Mouse (Mus musculus): Measurements from ENCODE around the gene Pctp. TPM values are rescaled to one million over a fixed set of nuclear protein-coding genes. Genes with fewer than 3 reads are reported as not detected.
A peak's percentile ranks its signal among the peaks of the same experiment; 100 is the strongest.

Pctp gene
- polyA plus RNA-seq, 1 experiment = not detected

DNA sequence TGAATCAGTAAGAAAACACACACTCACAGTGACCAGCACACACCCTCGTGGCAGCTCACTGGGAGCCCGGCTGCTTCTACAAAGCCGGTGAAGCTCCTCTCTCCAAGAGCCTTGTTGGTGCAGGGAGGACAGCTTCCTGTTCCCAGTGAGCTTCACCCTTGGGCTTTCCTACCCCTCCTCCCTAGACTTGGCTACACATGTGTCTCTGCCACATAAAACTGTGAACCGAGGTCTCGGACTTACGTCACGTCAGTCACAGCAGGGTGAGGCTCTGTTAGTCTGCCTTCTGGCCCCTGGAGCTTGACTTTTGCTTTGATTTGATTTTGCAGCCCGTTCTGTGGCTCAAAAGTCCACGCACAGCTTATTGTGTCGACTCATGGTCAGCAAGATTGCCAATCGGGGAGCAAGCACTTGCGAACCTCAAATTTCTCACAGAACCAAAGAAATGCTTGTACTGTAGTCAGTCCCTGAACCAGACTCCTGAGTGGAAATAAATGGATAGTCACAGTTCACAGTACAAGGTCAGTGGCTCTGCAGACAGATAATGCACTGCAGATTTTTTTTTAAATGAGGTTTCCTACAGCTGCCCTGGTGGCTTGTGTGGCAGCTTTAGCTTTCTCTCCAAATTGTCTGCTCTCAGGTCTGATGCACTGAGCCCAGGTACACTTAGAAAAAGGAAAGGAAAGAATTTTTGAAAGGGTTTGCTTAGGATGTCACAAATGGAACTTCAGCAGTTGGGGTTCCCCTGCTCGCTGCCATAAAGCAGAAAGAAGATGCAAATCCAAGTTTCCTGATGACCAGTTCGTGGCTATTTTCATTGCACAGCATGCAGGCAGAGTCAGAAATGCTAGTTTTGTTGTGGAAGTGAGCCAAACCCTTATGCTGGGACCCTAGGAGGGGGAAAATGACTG is 23.5 kb upstream of the Pctp start:
- Histone ChIP-seq H3K4me3 (ENCODE audit: insufficient read depth, low read depth, low read length) (no peak overlapping the region), H3K27ac (ENCODE audit: insufficient read depth, low read depth, low read length) (no peak overlapping the region), H3K4me1 (ENCODE audit: control insufficient read depth, insufficient read depth, low read length) (peaks cover 8% of the 10 kb centered on the region)
- WGBS = 80% methylated on average over 14 of the region's 14 CpGs
- no peak for TF ChIP-seq POLR2A (IDR thresholded peaks at IDR 0.05; ENCODE audit: insufficient read depth, low read depth, low read length)
- TF ChIP-seq CTCF (IDR thresholded peaks at IDR 0.05; ENCODE audit: insufficient read depth, low read depth, low read length) = no peak

DNA sequence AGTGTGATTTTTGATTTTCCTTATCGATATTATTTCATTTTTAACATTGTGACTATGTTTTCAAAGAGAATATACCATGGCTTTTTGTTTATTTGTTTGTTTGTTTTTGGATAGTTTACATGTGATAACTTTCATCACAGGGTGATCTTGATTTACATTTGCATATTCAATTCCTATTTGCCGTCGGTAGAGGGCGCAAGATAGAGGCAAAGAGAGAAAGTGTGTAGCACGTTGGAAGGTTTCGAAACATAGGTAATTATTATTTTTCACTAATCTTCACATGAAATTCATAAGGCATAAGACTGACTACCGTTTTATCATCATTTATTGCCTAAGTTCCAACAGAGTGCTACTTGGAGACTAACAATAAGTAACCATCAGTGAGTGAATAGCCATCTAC is 16.5 kb upstream of the Pctp start:
- H3K27ac ChIP-seq (ENCODE audit: insufficient read depth, low read depth, low read length) = no peak overlapping the region
- 10% methylated on average over 7 of the region's 7 CpGs for WGBS
- no peak for TF ChIP-seq CTCF (IDR thresholded peaks at IDR 0.05; ENCODE audit: insufficient read depth, low read depth, low read length)
- no peak for TF ChIP-seq POLR2A (IDR thresholded peaks at IDR 0.05; ENCODE audit: insufficient read depth, low read depth, low read length)
- H3K4me1 ChIP-seq (ENCODE audit: control insufficient read depth, insufficient read depth, low read length) = no peaks in the 10 kb centered on the region
- H3K4me3 ChIP-seq (ENCODE audit: insufficient read depth, low read depth, low read length) = no peak overlapping the region

DNA sequence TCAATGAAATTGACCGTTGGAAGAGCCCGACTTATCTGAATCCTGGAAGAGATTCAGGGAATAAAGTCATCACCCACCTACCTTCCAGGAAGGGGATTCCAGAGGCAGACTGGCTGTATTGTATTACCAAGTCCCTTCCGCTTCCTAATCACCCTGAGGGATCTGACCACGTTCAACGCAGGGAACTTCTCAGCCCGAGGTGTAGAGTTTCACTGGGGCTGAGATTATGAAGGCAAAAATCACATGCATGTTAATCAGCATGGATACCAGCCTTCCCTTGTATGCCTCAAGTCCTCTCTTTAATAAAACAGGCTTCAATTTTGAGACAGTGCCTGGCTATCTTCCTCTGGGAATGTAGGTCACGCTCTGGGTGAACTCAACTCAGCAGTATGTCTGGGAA is 12.6 kb upstream of the Pctp start:
- H3K4me3 ChIP-seq (ENCODE audit: insufficient read depth, low read depth, low read length) = no peak overlapping the region
- no peak overlapping the region for H3K27ac ChIP-seq (ENCODE audit: insufficient read depth, low read depth, low read length)
- H3K4me1 ChIP-seq (ENCODE audit: control insufficient read depth, insufficient read depth, low read length) = no peaks in the 10 kb centered on the region
- WGBS = 80% methylated on average over 7 of the region's 7 CpGs
- TF ChIP-seq POLR2A (IDR thresholded peaks at IDR 0.05; ENCODE audit: insufficient read depth, low read depth, low read length) (no peak), CTCF (IDR thresholded peaks at IDR 0.05; ENCODE audit: insufficient read depth, low read depth, low read length) (no peak)

- 92% methylated on average over 6 of the region's 6 CpGs for WGBS
- H3K4me3 ChIP-seq (ENCODE audit: insufficient read depth, low read depth, low read length) = no peak overlapping the region
- TF ChIP-seq CTCF (IDR thresholded peaks at IDR 0.05; ENCODE audit: insufficient read depth, low read depth, low read length) (no peak), POLR2A (IDR thresholded peaks at IDR 0.05; ENCODE audit: insufficient read depth, low read depth, low read length) (no peak)
- H3K27ac ChIP-seq (ENCODE audit: insufficient read depth, low read depth, low read length) = no peak overlapping the region
- H3K4me1 ChIP-seq (ENCODE audit: control insufficient read depth, insufficient read depth, low read length) = no peaks in the 10 kb centered on the region
Measured at GRCm38 (mm10) chr11:90013657-90014056, 11.0 kb upstream of the Pctp start.

GRCm38 (mm10) chr11:90007791-90008531 is 5.3 kb upstream of the Pctp start:
- no peak for TF ChIP-seq CTCF (IDR thresholded peaks at IDR 0.05; ENCODE audit: insufficient read depth, low read depth, low read length)
- no peak for TF ChIP-seq POLR2A (IDR thresholded peaks at IDR 0.05; ENCODE audit: insufficient read depth, low read depth, low read length)
- Histone ChIP-seq H3K4me1 (ENCODE audit: control insufficient read depth, insufficient read depth, low read length) (no peaks in the 10 kb centered on the region), H3K4me3 (ENCODE audit: insufficient read depth, low read depth, low read length) (no peak overlapping the region), H3K27ac (ENCODE audit: insufficient read depth, low read depth, low read length) (no peak overlapping the region)
- WGBS = 53% methylated on average over 7 of the region's 7 CpGs

- TF ChIP-seq POLR2A (IDR thresholded peaks at IDR 0.05; ENCODE audit: insufficient read depth, low read depth, low read length) = no peak
- TF ChIP-seq CTCF (IDR thresholded peaks at IDR 0.05; ENCODE audit: insufficient read depth, low read depth, low read length) = no peak
- WGBS = 86% methylated on average over 4 of the region's 4 CpGs
- H3K4me1 ChIP-seq (ENCODE audit: control insufficient read depth, insufficient read depth, low read length) = peaks cover 5% of the 10 kb centered on the region; the same call in 1 of the 2 replicates
- H3K4me3 ChIP-seq (ENCODE audit: insufficient read depth, low read depth, low read length) = no peak overlapping the region
- H3K27ac ChIP-seq (ENCODE audit: insufficient read depth, low read depth, low read length) = no peak overlapping the region
Measured at GRCm38 (mm10) chr11:90006111-90006510, 3.4 kb upstream of the Pctp start.

DNA sequence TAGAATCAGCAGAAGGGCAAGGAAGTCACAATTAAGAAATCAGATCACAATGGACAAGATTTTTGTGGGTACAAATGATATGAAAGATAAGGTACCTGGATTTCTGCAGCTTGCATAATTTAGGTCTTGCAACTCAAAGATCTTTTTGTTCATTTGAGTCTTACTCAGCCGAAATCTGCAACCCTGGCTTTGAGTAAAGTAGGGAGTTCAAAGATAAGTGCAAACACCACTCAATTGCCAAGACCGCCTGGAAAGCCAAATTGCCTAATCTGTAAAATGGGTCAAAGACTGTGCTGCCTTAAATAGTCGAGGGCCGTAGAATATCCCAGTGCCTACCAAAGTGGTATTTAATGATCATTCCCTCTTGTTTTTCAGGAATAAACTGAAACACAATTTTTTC is 692 bp upstream of the Pctp start:
- WGBS = 89% methylated on average over 4 of the region's 4 CpGs
- peaks cover 5% of the 10 kb centered on the region; the same call in 1 of the 2 replicates for H3K4me1 ChIP-seq (ENCODE audit: control insufficient read depth, insufficient read depth, low read length)
- no peak for TF ChIP-seq CTCF (IDR thresholded peaks at IDR 0.05; ENCODE audit: insufficient read depth, low read depth, low read length)
- TF ChIP-seq POLR2A (IDR thresholded peaks at IDR 0.05; ENCODE audit: insufficient read depth, low read depth, low read length) = no peak
- no peak overlapping the region for H3K27ac ChIP-seq (ENCODE audit: insufficient read depth, low read depth, low read length)
- no peak overlapping the region for H3K4me3 ChIP-seq (ENCODE audit: insufficient read depth, low read depth, low read length)

DNA sequence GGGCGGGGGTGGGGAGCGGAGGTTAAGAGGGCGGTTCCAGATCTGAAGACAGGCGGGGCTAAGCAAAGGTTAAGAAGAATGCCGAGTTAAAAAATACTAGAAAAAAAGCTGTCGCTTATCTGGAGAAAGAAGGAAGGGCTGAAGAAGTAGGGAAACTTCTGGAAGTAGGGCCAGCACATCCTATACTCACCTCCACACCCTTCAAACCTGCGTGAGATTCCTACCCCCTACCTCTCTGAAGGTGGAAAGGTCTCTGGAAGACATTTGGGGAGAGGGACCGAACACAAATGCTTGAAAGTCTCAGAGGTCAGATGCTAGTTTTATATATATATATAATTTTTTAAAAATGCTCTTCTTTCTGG is 274 bp upstream of the Pctp start:
- Histone ChIP-seq H3K4me3 (ENCODE audit: insufficient read depth, low read depth, low read length) (peak overlapping the region; percentile 36), H3K4me1 (ENCODE audit: control insufficient read depth, insufficient read depth, low read length) (peaks cover 5% of the 10 kb centered on the region; the same call in 1 of the 2 replicates), H3K27ac (ENCODE audit: insufficient read depth, low read depth, low read length) (no peak overlapping the region)
- 17% methylated on average over 8 of the region's 8 CpGs for WGBS
- TF ChIP-seq POLR2A (IDR thresholded peaks at IDR 0.05; ENCODE audit: insufficient read depth, low read depth, low read length) (no peak), CTCF (IDR thresholded peaks at IDR 0.05; ENCODE audit: insufficient read depth, low read depth, low read length) (no peak)

All from olfactory bulb, adult 2 months (tissue).